Mouse (Mus musculus) c-Kit-positive CD71-positive TER-119-negative erythroid progenitor cells, embryonic 14.5 days (primary cell): ENCODE data around the gene Olfr155.

Experiments
- DNase-seq: peaks from one replicate; pipeline ENCODE4 v3.0.0-alpha.2; 2013; ENCODE audit warnings: low read depth

Olfr155 gene

GRCm38 (mm10) chr4:43897209-43897608 is 45.8 kb downstream of the Olfr155 start:
- no peak for DNase-seq

GRCm38 (mm10) chr4:43899197-43899596 is 47.8 kb downstream of the Olfr155 start:
- DNase-seq, result no peak

GRCm38 (mm10) chr4:43903690-43904089 is 52.3 kb downstream of the Olfr155 start:
- no peak for DNase-seq

- DNase-seq, result peak; percentile 61
Observed at GRCm38 (mm10) chr4:43906443-43906842, 55.1 kb downstream of the Olfr155 start.
